Mouse (Mus musculus) erythroblast, embryonic 14.5 days (primary cell): ENCODE results near the gene Cpn1. TPM values are rescaled to one million over a fixed set of nuclear protein-coding genes. Genes with fewer than 3 reads are reported as not detected.

ENCODE experiments used
- H3K27me3 ChIP-seq: 2 replicates; pipeline ENCODE4 v1.6.1; 2012; ENCODE audit warnings: inconsistent platforms; ENCODE audit not compliant: control insufficient read depth
- H3K36me3 ChIP-seq: 2 replicates; pipeline ENCODE4 v1.6.1; 2012; ENCODE audit warnings: mild to moderate bottlenecking, inconsistent platforms; ENCODE audit not compliant: control insufficient read depth
- H3K4me1 ChIP-seq: 2 replicates; pipeline ENCODE4 v1.6.1; 2012; ENCODE audit warnings: inconsistent platforms; ENCODE audit not compliant: control insufficient read depth
- H3K4me3 ChIP-seq: replicated peaks from 2 replicates; pipeline ENCODE3; 2012; ENCODE audit warnings: moderate library complexity, mild to moderate bottlenecking, inconsistent platforms
- H3K9me3 ChIP-seq: 2 replicates; pipeline ENCODE4 v1.6.1; 2012; ENCODE audit warnings: low read length, inconsistent platforms, mixed read lengths; ENCODE audit not compliant: control insufficient read depth
- GATA1 ChIP-seq: IDR thresholded peaks from 2 replicates; pipeline ENCODE4 v1.6.1; 2012; ENCODE audit warnings: low read length, inconsistent platforms, mixed read lengths
- TAL1 ChIP-seq: IDR thresholded peaks from 3 replicates; pipeline ENCODE4 v1.6.1; 2012; ENCODE audit warnings: low read length, inconsistent platforms, mixed read lengths
- polyA plus RNA-seq: library from polyadenylated mRNA; stranded (reverse); fragments of >175 nt; gene quantifications from 2 replicates; pipeline ENCODE4 v1.2.3, GENCODE M21; 2012

Gene Cpn1
- polyA plus RNA-seq, 1 experiment = 0.42 TPM

- Histone ChIP-seq H3K36me3 (no peaks in the 10 kb centered on the region), H3K27me3 (no peaks in the 10 kb centered on the region), H3K4me1 (no peaks in the 10 kb centered on the region), H3K4me3 (no peak overlapping the region), H3K9me3 (no peaks in the 10 kb centered on the region)
- TF ChIP-seq TAL1 (no peak), GATA1 (no peak)
Measured at GRCm38 (mm10) chr19:43930926-43931325, 55.4 kb downstream of the Cpn1 start.

- H3K4me1 ChIP-seq = no peaks in the 10 kb centered on the region
- H3K27me3 ChIP-seq = no peaks in the 10 kb centered on the region
- no peak for TF ChIP-seq GATA1
- TF ChIP-seq TAL1 = no peak
- H3K36me3 ChIP-seq = no peaks in the 10 kb centered on the region
- H3K4me3 ChIP-seq = no peak overlapping the region
- no peaks in the 10 kb centered on the region for H3K9me3 ChIP-seq
Measured at GRCm38 (mm10) chr19:43930366-43930765, 56.0 kb downstream of the Cpn1 start.

- Histone ChIP-seq H3K4me1 (no peaks in the 10 kb centered on the region), H3K9me3 (no peaks in the 10 kb centered on the region), H3K36me3 (no peaks in the 10 kb centered on the region), H3K4me3 (no peak overlapping the region), H3K27me3 (no peaks in the 10 kb centered on the region)
- TF ChIP-seq TAL1 = no peak
- no peak for TF ChIP-seq GATA1
Measured at GRCm38 (mm10) chr19:43929869-43930268, 56.5 kb downstream of the Cpn1 start.

DNA sequence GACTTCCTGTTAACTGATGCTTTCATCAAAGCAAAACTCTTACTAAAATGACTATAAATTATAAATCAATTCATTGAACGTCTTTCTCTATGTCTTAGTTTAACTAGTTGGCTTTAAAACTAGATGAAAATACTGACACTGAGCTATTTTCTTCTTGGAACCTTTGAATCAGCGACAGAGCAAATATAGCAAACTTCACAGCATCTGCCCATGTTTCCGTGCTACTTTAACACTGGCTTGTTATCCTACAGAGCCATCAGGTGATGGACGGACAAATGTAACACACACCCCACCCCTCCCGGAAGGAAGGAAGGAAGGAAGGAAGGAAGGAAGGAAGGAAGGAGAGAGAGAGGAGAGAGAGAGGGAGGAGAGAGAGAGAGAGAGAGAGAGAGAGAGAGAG is 58.4 kb downstream of the Cpn1 start:
- TF ChIP-seq TAL1 (no peak), GATA1 (no peak)
- no peaks in the 10 kb centered on the region for H3K27me3 ChIP-seq
- no peaks in the 10 kb centered on the region for H3K9me3 ChIP-seq
- H3K36me3 ChIP-seq = no peaks in the 10 kb centered on the region
- H3K4me1 ChIP-seq = no peaks in the 10 kb centered on the region
- no peak overlapping the region for H3K4me3 ChIP-seq

DNA sequence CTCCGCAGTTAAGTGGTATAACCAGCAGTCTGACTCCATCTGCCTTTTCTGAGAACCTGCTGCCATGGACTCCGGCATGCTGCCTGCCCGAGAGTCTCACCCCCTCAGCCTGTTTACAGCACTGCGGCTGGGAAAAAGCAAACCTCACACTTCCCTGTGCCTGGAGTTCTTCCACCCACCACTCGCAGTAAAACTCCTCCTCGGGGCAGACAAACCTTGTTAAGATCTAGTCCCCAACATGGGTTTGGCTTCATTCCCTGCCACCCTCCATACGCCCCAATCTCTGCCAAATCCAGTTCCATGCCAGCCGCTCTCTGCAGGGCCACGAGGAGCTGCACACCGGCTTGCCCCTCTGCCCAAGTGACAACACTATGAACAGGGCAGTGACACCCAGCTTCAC is 59.3 kb downstream of the Cpn1 start:
- TF ChIP-seq TAL1 = no peak
- no peak for TF ChIP-seq GATA1
- Histone ChIP-seq H3K36me3 (no peaks in the 10 kb centered on the region), H3K27me3 (no peaks in the 10 kb centered on the region), H3K4me1 (no peaks in the 10 kb centered on the region), H3K9me3 (no peaks in the 10 kb centered on the region), H3K4me3 (no peak overlapping the region)

DNA sequence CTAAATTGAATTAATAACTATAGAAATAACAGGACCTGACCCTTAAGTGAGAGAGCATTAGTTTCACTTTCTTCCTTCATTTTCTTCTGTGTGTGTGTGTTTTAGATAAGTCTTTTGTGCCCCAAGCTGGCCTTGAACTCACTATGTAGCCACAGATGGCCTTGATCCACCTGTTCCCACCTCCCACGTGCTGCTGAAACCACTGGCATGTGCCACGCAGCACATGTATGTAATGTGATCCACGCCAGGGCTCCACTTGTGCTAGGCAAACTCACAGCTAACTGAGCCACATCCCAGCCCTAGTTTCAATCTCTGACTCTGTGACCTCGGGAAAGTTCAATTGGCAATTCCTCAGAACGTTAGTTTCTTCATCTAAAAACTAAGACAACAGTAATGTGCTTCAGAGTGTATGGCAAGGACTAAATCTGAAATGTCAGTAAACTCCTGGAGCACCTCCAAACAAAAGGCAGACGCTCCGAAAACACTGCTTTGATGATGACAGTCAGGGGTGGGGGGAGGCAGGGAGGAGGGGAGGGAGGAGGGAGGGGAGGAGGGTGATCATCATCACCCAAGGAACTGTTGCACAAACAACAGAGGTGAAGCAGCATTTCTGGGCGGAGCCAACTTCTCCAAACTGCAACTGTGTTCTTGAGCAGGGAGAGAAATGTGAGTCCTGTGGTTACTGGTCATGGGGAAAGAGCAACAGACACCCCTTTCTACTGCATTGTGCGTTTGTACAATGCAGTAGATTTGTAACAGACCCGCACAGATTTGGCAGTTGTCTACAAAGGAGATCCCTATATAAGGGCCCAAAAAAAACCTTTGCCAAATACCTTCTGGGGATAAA is 60.0 kb downstream of the Cpn1 start:
- TF ChIP-seq GATA1 (no peak), TAL1 (no peak)
- Histone ChIP-seq H3K27me3 (peaks cover 2% of the 10 kb centered on the region; the same call in 1 of the 2 replicates), H3K9me3 (no peaks in the 10 kb centered on the region), H3K4me1 (peaks cover 3% of the 10 kb centered on the region), H3K36me3 (no peaks in the 10 kb centered on the region), H3K4me3 (no peak overlapping the region)

- TF ChIP-seq GATA1 = no peak
- no peak for TF ChIP-seq TAL1
- Histone ChIP-seq H3K4me1 (peaks cover 12% of the 10 kb centered on the region), H3K9me3 (no peaks in the 10 kb centered on the region), H3K36me3 (no peaks in the 10 kb centered on the region), H3K4me3 (no peak overlapping the region), H3K27me3 (peaks cover 9% of the 10 kb centered on the region)
Measured at GRCm38 (mm10) chr19:43924361-43924760, 62.0 kb downstream of the Cpn1 start.

DNA sequence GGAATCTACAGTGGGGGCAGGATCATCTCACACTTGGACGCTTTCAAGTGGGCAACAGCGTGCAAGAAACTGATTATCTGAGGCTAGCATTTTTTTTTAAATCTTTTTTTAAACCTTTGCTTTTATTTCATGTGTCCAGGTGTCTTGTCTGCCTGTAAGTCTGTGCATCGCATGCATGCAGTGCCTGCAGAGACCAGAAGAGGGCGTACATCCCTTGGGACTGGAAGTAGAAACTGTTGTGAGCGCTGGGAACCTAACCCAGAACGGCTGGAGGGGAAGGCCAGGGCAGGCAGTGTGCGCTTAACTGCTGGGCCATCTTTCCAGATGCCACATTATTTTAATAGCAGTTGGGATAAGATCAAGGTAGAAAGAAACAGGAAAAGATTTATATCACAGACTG is 63.4 kb downstream of the Cpn1 start:
- peaks cover 9% of the 10 kb centered on the region for H3K27me3 ChIP-seq
- peaks cover 12% of the 10 kb centered on the region for H3K4me1 ChIP-seq
- TF ChIP-seq GATA1 = no peak
- no peak for TF ChIP-seq TAL1

GRCm38 (mm10) chr19:43921410-43921809 is 64.9 kb downstream of the Cpn1 start:
- peaks cover 19% of the 10 kb centered on the region for H3K4me1 ChIP-seq
- no peaks in the 10 kb centered on the region for H3K9me3 ChIP-seq
- H3K4me3 ChIP-seq = peak overlapping the region; percentile 21
- no peak for TF ChIP-seq TAL1
- TF ChIP-seq GATA1 = no peak
- peaks cover 9% of the 10 kb centered on the region for H3K27me3 ChIP-seq
- no peaks in the 10 kb centered on the region for H3K36me3 ChIP-seq

More for the DNA sequence above, 63.4 kb downstream of the Cpn1 start:
- Histone ChIP-seq H3K4me3 (no peak overlapping the region), H3K9me3 (no peaks in the 10 kb centered on the region), H3K36me3 (no peaks in the 10 kb centered on the region)
